Comparison of ENCODE assay signal across 8 mouse cellular contexts in the genomic region with DNA sequence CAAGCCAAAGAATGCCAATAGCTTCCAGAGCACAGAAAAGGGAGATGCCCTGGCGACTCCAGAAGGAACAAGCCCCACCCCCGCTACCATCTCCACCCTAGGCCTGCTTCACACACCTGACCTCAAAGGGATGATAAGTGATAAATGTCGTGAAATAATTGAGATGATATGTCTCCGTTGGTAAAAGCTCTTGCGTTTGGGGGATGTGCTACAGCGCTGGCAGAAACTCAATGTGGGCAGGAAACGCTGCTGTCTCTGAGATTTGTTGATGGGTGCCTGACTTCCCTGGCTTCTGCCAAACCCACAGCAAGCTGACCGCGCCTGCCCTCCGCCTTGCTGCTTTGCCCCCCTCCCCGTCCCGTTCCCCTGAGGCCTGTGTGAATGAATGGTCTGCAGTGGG. TPM values are rescaled to one million over a fixed set of nuclear protein-coding genes. Genes with fewer than 3 reads are reported as not detected.
DNase-seq lines count a peak whose midpoint lies in the region; ATAC-seq lines count a peak whose summit lies in the region.

No protein-coding gene starts in this region.

- WGBS in liver, embryonic 12.5 days (ENCODE audit: insufficient replicate concordance) = 22% methylated on average over 12 of the region's 12 CpGs

- no peak overlapping the region for H3K27ac ChIP-seq in liver, embryonic 12.5 days

- H3K4me1 ChIP-seq in liver, embryonic 12.5 days = peaks cover 66% of the 10 kb centered on the region

- H3K9ac ChIP-seq in liver, embryonic 12.5 days = no peak overlapping the region

- no peak overlapping the region for H3K4me3 ChIP-seq in liver, embryonic 12.5 days

- ATAC-seq in liver, embryonic 12.5 days = no peak

- no peaks in the 10 kb centered on the region; the same call in 1 of the 2 replicates for H3K27me3 ChIP-seq in liver, embryonic 12.5 days (replicated peaks)

- intact Hi-C loops in left cerebral cortex, postnatal 10 days (cut with DNase I) = no loop called here

- peak; percentile 62 for DNase-seq in adrenal gland, adult 2 months
- no peak for DNase-seq in adrenal gland, adult 8-10 months
- peak; percentile 41 for DNase-seq in thymus, postnatal 0 days (ENCODE audit: low spot score)
- DNase-seq in thymus, adult 18-20 months = no peak
- DNase-seq in kidney, postnatal 36 days = peak; percentile 74 to 76
- DNase-seq in yolk sac, embryonic 10.5 days (ENCODE audit: low spot score) = no peak
- no peak for DNase-seq in left cerebral cortex, postnatal 10 days (ENCODE audit: extremely low spot score in 1 of 2, low spot score in 2 of 2)

- no peaks in the 10 kb centered on the region for H3K9me3 ChIP-seq in liver, embryonic 12.5 days (replicated peaks)

- peaks cover 39% of the 10 kb centered on the region for H3K36me3 ChIP-seq in liver, embryonic 12.5 days

- H3K4me2 ChIP-seq in liver, embryonic 12.5 days = no peak overlapping the region

RNA-seq across cellular contexts. Expression of a gene that starts 6.8 kb away (rescaled TPM):
- total RNA-seq in adrenal gland, adult 2 months (2021) = 10 to 100 TPM; 19.9 to 34.0 TPM
- 25.1 and 39.2 TPM in 2 replicates for polyA plus RNA-seq in adrenal gland, adult 2 months (2012; rRNA removed)
- total RNA-seq in adrenal gland, adult 8-10 months (2022) = 10 to 100 TPM; 21.8 to 35.9 (median 29.7) TPM
- polyA plus RNA-seq in thymus, postnatal 0 days (2015; fragmentation: Nextera tagmentation; extraction: Ambion mirVana) = 38.1 and 41.6 TPM in 2 replicates
- 10 to 100 TPM; 74.8 to 82.0 TPM for total RNA-seq in left cerebral cortex, postnatal 10 days (2021)
- 17.1 and 17.9 TPM in 2 replicates for polyA plus RNA-seq in liver, embryonic 12.5 days (2016; fragmentation: Nextera tagmentation; extraction: Ambion mirVana)

RNA-seq across cellular contexts. Expression of a gene that starts 44.0 kb away (rescaled TPM):
- 10 to 100 TPM; 60.0 to 62.2 TPM for total RNA-seq in adrenal gland, adult 2 months (2021)
- polyA plus RNA-seq in adrenal gland, adult 2 months (2012; rRNA removed) = 27.4 and 34.4 TPM in 2 replicates
- 10 to 100 TPM; 46.4 to 63.8 (median 60.6) TPM for total RNA-seq in adrenal gland, adult 8-10 months (2022)
- 33.9 and 38.5 TPM in 2 replicates for polyA plus RNA-seq in thymus, postnatal 0 days (2015; fragmentation: Nextera tagmentation; extraction: Ambion mirVana)
- total RNA-seq in left cerebral cortex, postnatal 10 days (2021) = 10 to 100 TPM; 92.3 to 95.0 TPM
- 6.7 and 6.8 TPM in 2 replicates for polyA plus RNA-seq in liver, embryonic 12.5 days (2016; fragmentation: Nextera tagmentation; extraction: Ambion mirVana)

Comparison
In these comparisons a context has a peak if more than half of its experiments do, and no peak if none do; other contexts are left out.
1. DNase-seq: peak in adrenal gland, adult 2 months (single experiment), thymus, postnatal 0 days (single experiment) and kidney, postnatal 36 days (2 of 2); none in adrenal gland, adult 8-10 months (single experiment), thymus, adult 18-20 months (0 of 2), yolk sac, embryonic 10.5 days (single experiment) and left cerebral cortex, postnatal 10 days (0 of 2).